Mouse (Mus musculus): ENCODE results near the gene Spata20.

- TF ChIP-seq GATA1 (IDR thresholded peaks at IDR 0.05; ENCODE audit: borderline replicate concordance, low read length) (no peak), FLI1 (IDR thresholded peaks at IDR 0.05; ENCODE audit: low read length) (no peak)
These were observed 29.0 kb downstream of the Spata20 start for GRCm38 (mm10) chr11:94457001-94457400.

All from megakaryocyte, embryonic 14.5 days (primary cell).